Comparison of ENCODE assay signal across 9 mouse cellular contexts in the genomic region with DNA sequence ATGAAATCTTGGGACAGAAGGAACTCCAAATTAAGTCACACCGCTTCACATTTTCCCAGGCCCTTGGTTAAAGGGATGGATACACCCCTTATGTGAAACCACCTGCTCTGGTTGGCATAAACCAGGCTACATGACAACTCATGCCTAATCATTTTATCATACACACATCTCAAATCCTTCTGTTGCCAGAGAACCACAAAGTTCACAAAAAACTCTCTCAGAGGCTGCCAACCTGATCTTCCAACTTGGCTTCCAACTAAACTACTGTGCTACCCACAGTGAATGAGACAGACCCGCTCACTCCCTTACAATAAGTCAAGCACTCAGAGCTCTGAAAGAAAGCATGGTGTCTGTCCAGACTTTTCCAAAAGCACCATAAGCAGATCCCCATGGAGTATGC. TPM values are rescaled to one million over a fixed set of nuclear protein-coding genes. Genes with fewer than 3 reads are reported as not detected.
DNase-seq lines count a peak whose midpoint lies in the region; ATAC-seq lines count a peak whose summit lies in the region.
"Had no signal": no experiment of that assay in that cellular context is flagged by ENCODE, and none has a peak within 500 bp of the region (broad histone marks: within the 10 kb centered on the region; RNA-seq: fewer than 3 reads in every experiment).

No protein-coding gene starts in this region.

- no peaks in the 10 kb centered on the region for H3K9me3 ChIP-seq in heart, embryonic 15.5 days (replicated peaks)
- H3K9me3 ChIP-seq in forebrain, embryonic 16.5 days (ENCODE audit: control insufficient read depth, low read length), result no peaks in the 10 kb centered on the region
- H3K9me3 ChIP-seq in midbrain, embryonic 10.5 days (replicated peaks), result no peaks in the 10 kb centered on the region
- H3K9me3 ChIP-seq: G1E had no signal

- DNase-seq in heart, adult 9 months (ENCODE audit: low spot score in 2 of 2), result no peak
- peak; percentile 14 for DNase-seq in MN1 (ENCODE audit: low spot score)
- no peak for DNase-seq in midbrain, embryonic 10.5 days (ENCODE audit: low spot score)
- no peak for DNase-seq in ovary, postnatal 36 days (ENCODE audit: low spot score)
- no peak for DNase-seq in urinary bladder, adult 18-20 months (ENCODE audit: low spot score in 2 of 2)
- no peak for DNase-seq in thymus, postnatal 0 days (ENCODE audit: low spot score)

- H3K27ac ChIP-seq in heart, embryonic 15.5 days, result no peak overlapping the region
- no peak overlapping the region for H3K27ac ChIP-seq in forebrain, embryonic 16.5 days (ENCODE audit: low read length)
- no peak overlapping the region for H3K27ac ChIP-seq in midbrain, embryonic 10.5 days (replicated peaks)

- WGBS in heart, embryonic 15.5 days, result 85% methylated on average over 2 of the region's 2 CpGs
- WGBS in forebrain, embryonic 16.5 days, result 39% methylated on average over 2 of the region's 2 CpGs
- 85% methylated on average over 2 of the region's 2 CpGs for WGBS in midbrain, embryonic 10.5 days

- peaks cover 31% of the 10 kb centered on the region for H3K4me1 ChIP-seq in heart, embryonic 15.5 days (replicated peaks)
- H3K4me1 ChIP-seq in forebrain, embryonic 16.5 days (replicated peaks; ENCODE audit: control insufficient read depth, insufficient read depth, low read length), result peaks cover 19% of the 10 kb centered on the region
- H3K4me1 ChIP-seq in midbrain, embryonic 10.5 days, result peaks cover 28% of the 10 kb centered on the region

- H3K9ac ChIP-seq in heart, embryonic 15.5 days, result no peak overlapping the region
- no peak overlapping the region for H3K9ac ChIP-seq in forebrain, embryonic 16.5 days (replicated peaks; ENCODE audit: low read depth, low read length)

- H3K36me3 ChIP-seq in heart, embryonic 15.5 days, result no peaks in the 10 kb centered on the region
- H3K36me3 ChIP-seq in forebrain, embryonic 16.5 days (ENCODE audit: control insufficient read depth, insufficient read depth), result no peaks in the 10 kb centered on the region
- peaks cover 7% of the 10 kb centered on the region; the same call in 1 of the 2 replicates for H3K36me3 ChIP-seq in midbrain, embryonic 10.5 days

- no peaks in the 10 kb centered on the region for H3K27me3 ChIP-seq in heart, embryonic 15.5 days
- H3K27me3 ChIP-seq in forebrain, embryonic 16.5 days (replicated peaks; ENCODE audit: control insufficient read depth, insufficient read depth, low read length), result no peaks in the 10 kb centered on the region
- no peaks in the 10 kb centered on the region for H3K27me3 ChIP-seq in midbrain, embryonic 10.5 days (ENCODE audit: low read depth, poor library complexity, severe bottlenecking)

- peak overlapping the region; percentile 67 for H3K4me2 ChIP-seq in heart, embryonic 15.5 days
- H3K4me2 ChIP-seq in forebrain, embryonic 16.5 days (ENCODE audit: low read length), result peak overlapping the region; percentile 73

- H3K4me3 ChIP-seq in heart, embryonic 15.5 days, result peak overlapping the region; percentile 98
- H3K4me3 ChIP-seq in forebrain, embryonic 16.5 days (replicated peaks; ENCODE audit: low read length), result peak overlapping the region; percentile 72
- H3K4me3 ChIP-seq in midbrain, embryonic 10.5 days, result peak overlapping the region; percentile 83

- ATAC-seq in heart, embryonic 15.5 days (replicated peaks; ENCODE audit: insufficient number of reproducible peaks, insufficient read depth, low FRiP score, low read depth), result no peak
- ATAC-seq in forebrain, embryonic 16.5 days, result no peak

RNA-seq across cellular contexts. Expression of gene Chd6, which starts 1.6 kb away (rescaled TPM):
- polyA plus RNA-seq in heart, embryonic 15.5 days (2015; fragmentation: Nextera tagmentation; extraction: Ambion mirVana), result 17.1 and 20.4 TPM in 2 replicates
- 33.5 and 37.0 TPM in 2 replicates for polyA plus RNA-seq in forebrain, embryonic 16.5 days (2015; fragmentation: Nextera tagmentation; extraction: Ambion mirVana)
- 22.8 and 29.0 TPM in 2 replicates for polyA plus RNA-seq in midbrain, embryonic 10.5 days (2016; fragmentation: Nextera tagmentation; extraction: Ambion mirVana)
- 28.1 and 37.3 TPM in 2 replicates for polyA plus RNA-seq in thymus, postnatal 0 days (2015; fragmentation: Nextera tagmentation; extraction: Ambion mirVana)
